Mouse (Mus musculus) MEL (cell line): ENCODE data around the gene Klhl21. TPM values are rescaled to one million over a fixed set of nuclear protein-coding genes. Genes with fewer than 3 reads are reported as not detected.

Source experiments
- DNase-seq: peaks from one replicate; pipeline ENCODE4 v3.0.0; 2011; ENCODE audit warnings: low read depth, low spot score
- H3K27ac ChIP-seq: 2 replicates; pipeline ENCODE4 v1.5.1; 2012; ENCODE audit warnings: low read depth, mild to moderate bottlenecking, control low read depth, low read length, moderate library complexity; ENCODE audit not compliant: control insufficient read depth
- H3K27me3 ChIP-seq, 2 experiments: fragments of 150-350 bp in 1 of 2; sonication (generic) in 1 of 2; 2 replicates each; pipeline ENCODE4 v1.6.1; 2012; ENCODE audit warnings: low read length in 2 of 2, mild to moderate bottlenecking in 2 of 2, improper control_type of control experiment in 1 of 2, moderate library complexity in 1 of 2; ENCODE audit not compliant: insufficient read depth in 2 of 2, control insufficient read depth in 1 of 2
- H3K36me3 ChIP-seq, 2 experiments: 2 replicates each; pipeline ENCODE4 v1.6.1; 2012 to 2014; ENCODE audit warnings: low read length in 2 of 2, improper control_type of control experiment in 1 of 2, inconsistent platforms in 1 of 2, mild to moderate bottlenecking in 1 of 2; ENCODE audit not compliant: insufficient read depth in 2 of 2, control insufficient read depth in 1 of 2
- H3K4me1 ChIP-seq, 2 experiments: fragments of 150-350 bp in 1 of 2; sonication (generic) in 1 of 2; 2 replicates each; pipeline ENCODE4 v1.6.1; 2012; ENCODE audit warnings: low read length in 2 of 2, improper control_type of control experiment in 1 of 2, mild to moderate bottlenecking in 1 of 2; ENCODE audit not compliant: insufficient read depth in 2 of 2, control insufficient read depth in 1 of 2
- H3K4me3 ChIP-seq, 2 experiments: fragments of 150-350 bp in 1 of 2; sonication (generic) in 1 of 2; 2 replicates each; pipeline ENCODE4 v1.5.1; 2012; ENCODE audit warnings: low read depth in 2 of 2, low read length in 2 of 2, mild to moderate bottlenecking in 2 of 2, moderate library complexity in 2 of 2, control low read depth in 1 of 2, improper control_type of control experiment in 1 of 2; ENCODE audit not compliant: control insufficient read depth in 1 of 2, insufficient read depth in 1 of 2
- H3K79me2 ChIP-seq: 2 replicates; pipeline ENCODE4 v1.6.1; 2012; ENCODE audit warnings: mild to moderate bottlenecking, low read length, moderate library complexity; ENCODE audit not compliant: control insufficient read depth, poor library complexity, insufficient read depth
- H3K9ac ChIP-seq: 2 replicates; pipeline ENCODE4 v1.6.1; 2012; ENCODE audit warnings: low read depth, mild to moderate bottlenecking, control low read depth, low read length, moderate library complexity; ENCODE audit not compliant: control insufficient read depth, poor library complexity, severe bottlenecking
- H3K9me3 ChIP-seq: fragments of 150-350 bp; sonication (generic); replicated peaks from 2 replicates; pipeline ENCODE4 v1.6.1; 2012; ENCODE audit warnings: mild to moderate bottlenecking, low read length, improper control_type of control experiment, moderate library complexity; ENCODE audit not compliant: insufficient read depth
- BHLHE40 ChIP-seq: IDR thresholded peaks from 2 replicates; pipeline ENCODE4 v1.6.1; 2012; ENCODE audit warnings: low read depth, mild to moderate bottlenecking, inconsistent platforms, low read length, improper control_type of control experiment, borderline replicate concordance
- CHD1 ChIP-seq: IDR thresholded peaks from 2 replicates; pipeline ENCODE4 v1.6.1; 2012; ENCODE audit warnings: low read depth, mild to moderate bottlenecking, inconsistent platforms, low read length, improper control_type of control experiment
- CHD2 ChIP-seq: IDR thresholded peaks from 2 replicates; pipeline ENCODE4 v1.6.1; 2011; ENCODE audit warnings: low read length, improper control_type of control experiment
- CTCF ChIP-seq, 3 experiments: IDR thresholded peaks in 2 of 3; conservative IDR thresholded peaks in 1 of 3; 2 replicates each; pipeline ENCODE4 v1.5.1; 2011 to 2012; ENCODE audit warnings: low read length in 3 of 3, low read depth in 2 of 3, mild to moderate bottlenecking in 2 of 3, improper control_type of control experiment in 1 of 3, inconsistent platforms in 1 of 3, mixed read lengths in 1 of 3, moderate library complexity in 1 of 3; ENCODE audit not compliant: control insufficient read depth in 1 of 3, insufficient read depth in 1 of 3, poor library complexity in 1 of 3, severe bottlenecking in 1 of 3
- ELF1 ChIP-seq: IDR thresholded peaks from 2 replicates; pipeline ENCODE4 v1.6.1; 2014; ENCODE audit warnings: low read depth, mild to moderate bottlenecking, inconsistent platforms, low read length, improper control_type of control experiment, moderate library complexity
- EP300 ChIP-seq, 2 experiments: IDR thresholded peaks; 2 replicates each; pipeline ENCODE4 v1.6.1; 2011; ENCODE audit warnings: improper control_type of control experiment in 2 of 2, low read length in 2 of 2, low read depth in 1 of 2, mild to moderate bottlenecking in 1 of 2
- GABPA ChIP-seq: IDR thresholded peaks from 2 replicates; pipeline ENCODE4 v1.6.1; 2012; ENCODE audit warnings: low read depth, mild to moderate bottlenecking, inconsistent platforms, low read length, improper control_type of control experiment, moderate library complexity
- GATA1 ChIP-seq: IDR thresholded peaks from 2 replicates; pipeline ENCODE4 v1.6.1; 2011; ENCODE audit warnings: low read depth, low read length, improper control_type of control experiment
- HCFC1 ChIP-seq: IDR thresholded peaks from 2 replicates; pipeline ENCODE4 v1.6.1; 2012; ENCODE audit warnings: low read depth, mild to moderate bottlenecking, inconsistent platforms, low read length, improper control_type of control experiment, moderate library complexity
- JUND ChIP-seq: IDR thresholded peaks from 2 replicates; pipeline ENCODE4 v1.6.1; 2011; ENCODE audit warnings: low read depth, mild to moderate bottlenecking, improper control_type of control experiment, low read length
- MAX ChIP-seq: IDR thresholded peaks from 2 replicates; pipeline ENCODE4 v1.6.1; 2011; ENCODE audit warnings: low read length, improper control_type of control experiment
- MXI1 ChIP-seq: IDR thresholded peaks from 2 replicates; pipeline ENCODE4 v1.6.1; 2011; ENCODE audit warnings: mild to moderate bottlenecking, low read depth, low read length, improper control_type of control experiment
- POLR2AphosphoS2 ChIP-seq: IDR thresholded peaks from 2 replicates; pipeline ENCODE4 v1.6.1; 2011; ENCODE audit warnings: low read length, improper control_type of control experiment
- POLR2AphosphoS5 ChIP-seq: IDR thresholded peaks from 2 replicates; pipeline ENCODE4 v1.6.1; 2012; ENCODE audit warnings: low read depth, borderline replicate concordance, mild to moderate bottlenecking, inconsistent platforms, low read length, moderate library complexity, mixed read lengths
- UBTF ChIP-seq: IDR thresholded peaks from 2 replicates; pipeline ENCODE4 v1.6.1; 2012; ENCODE audit warnings: low read depth, mild to moderate bottlenecking, inconsistent platforms, low read length, improper control_type of control experiment, moderate library complexity, borderline replicate concordance; ENCODE audit not compliant: insufficient read depth
- ZC3H11A ChIP-seq: IDR thresholded peaks from 2 replicates; pipeline ENCODE4 v1.6.1; 2012; ENCODE audit warnings: low read depth, mild to moderate bottlenecking, inconsistent platforms, low read length, improper control_type of control experiment
- ZKSCAN1 ChIP-seq: IDR thresholded peaks from 2 replicates; pipeline ENCODE4 v1.6.1; 2012; ENCODE audit warnings: low read depth, mild to moderate bottlenecking, inconsistent platforms, low read length, improper control_type of control experiment, moderate library complexity
- ZMIZ1 ChIP-seq: IDR thresholded peaks from 2 replicates; pipeline ENCODE4 v1.6.1; 2012; ENCODE audit warnings: low read depth, mild to moderate bottlenecking, inconsistent platforms, low read length, improper control_type of control experiment, moderate library complexity
- ZNF384 ChIP-seq: IDR thresholded peaks from 2 replicates; pipeline ENCODE4 v1.6.1; 2012; ENCODE audit warnings: low read depth, mild to moderate bottlenecking, inconsistent platforms, low read length, improper control_type of control experiment
- polyA plus RNA-seq, 2 experiments: library from polyadenylated mRNA; stranded (reverse) in 1 of 2; unstranded in 1 of 2; fragments of >175 nt in 1 of 2; fragments of >200 nt in 1 of 2; gene quantifications; 2 replicates each; pipeline versions ENCODE4 v1.2.1 to v1.2.4; 2012; ENCODE audit warnings: low replicate concordance in 2 of 2, low read depth in 1 of 2; ENCODE audit not compliant: insufficient read length in 2 of 2, insufficient read depth in 1 of 2, missing spikeins in 1 of 2
- total RNA-seq: library from RNA; depleted of rRNA; stranded (reverse); fragments of 300-350 nt; gene quantifications from 2 replicates; pipeline ENCODE4 v1.2.3, GENCODE M21; 2012

The Klhl21 gene
- total and polyA plus RNA-seq, 3 experiments, result 18.0 to 22.5 TPM; not detected in 1

GRCm38 (mm10) chr4:152019073-152019472 is 10.5 kb downstream of the Klhl21 start:
- TF ChIP-seq CHD2 (no peak), CHD1 (no peak), ZNF384 (no peak), GATA1 (no peak), ZMIZ1 (no peak), HCFC1 (no peak), EP300 (IDR thresholded peaks at IDR 0.05; ENCODE audit: low read depth in 1 of 2, low read length in 2 of 2) (no peak), ELF1 (no peak), POLR2AphosphoS5 (no peak), MXI1 (no peak)
- Histone ChIP-seq H3K9ac (no peak overlapping the region), H3K36me3 (peaks cover 0 to 2% of the 10 kb centered on the region in 2 experiments; a peak in 1 of 4 replicates), H3K79me2 (0 out of 2 replicates have a peak, but pooled peaks cover 1% of the 10 kb centered on the region), H3K4me1 (no peaks in the 10 kb centered on the region), H3K9me3 (no peaks in the 10 kb centered on the region), H3K27ac (no peak overlapping the region), H3K27me3 (no peaks in the 10 kb centered on the region), H3K4me3 (no peak overlapping the region)
- DNase-seq, result no peak

- Histone ChIP-seq H3K27ac (no peak overlapping the region), H3K27me3 (no peaks in the 10 kb centered on the region), H3K79me2 (peaks cover 8% of the 10 kb centered on the region), H3K4me1 (peaks cover 0 to 6% of the 10 kb centered on the region in 2 experiments; a peak in 1 of 4 replicates), H3K9ac (no peak overlapping the region), H3K9me3 (no peaks in the 10 kb centered on the region), H3K36me3 (peaks cover under 1 to 2% of the 10 kb centered on the region in 2 experiments; a peak in 1 of 4 replicates), H3K4me3 (no peak overlapping the region)
- no peak for DNase-seq
- no peak for TF ChIP-seq HCFC1
- no peak for TF ChIP-seq BHLHE40
- no peak for TF ChIP-seq ZKSCAN1
- TF ChIP-seq UBTF, result no peak
- TF ChIP-seq ZC3H11A, result no peak
- TF ChIP-seq POLR2AphosphoS2, result no peak
- TF ChIP-seq CTCF (IDR thresholded peaks at IDR 0.05 in 2 of 3, conservative IDR thresholded peaks at IDR 0.05 in 1 of 3; ENCODE audit: control insufficient read depth in 1 of 3, insufficient read depth in 1 of 3, low read depth in 2 of 3, low read length in 3 of 3, poor library complexity in 1 of 3, severe bottlenecking in 1 of 3), result no peak
- TF ChIP-seq MAX, result no peak
- TF ChIP-seq JUND, result no peak
- no peak for TF ChIP-seq GABPA
Observed at GRCm38 (mm10) chr4:152020024-152020423, 11.4 kb downstream of the Klhl21 start.
